Mouse (Mus musculus) layer of hippocampus, adult 6 months (tissue): ENCODE measurements around the gene Ddx51. TPM values are rescaled to one million over a fixed set of nuclear protein-coding genes. Genes with fewer than 3 reads are reported as not detected.
A peak's percentile ranks its signal among the peaks of the same experiment; 100 is the strongest.

ENCODE experiments used
- long read RNA-seq, 2 experiments: library from polyadenylated mRNA; unstranded; transcript quantifications; one replicate each; pipeline ENCODE4 v2.0.0; 2019 to 2020
- microRNA-seq: library from miRNA; unstranded; fragments of <30 nt; microRNA quantifications from one replicate; pipeline ENCODE4 v1.2.0, GENCODE M21; 2020
- polyA plus RNA-seq: library from polyadenylated mRNA; unstranded; fragments of <200 nt; fragmentation: Nextera tagmentation; gene quantifications from 2 replicates; pipeline ENCODE4 v1.2.3, GENCODE M21; 2021

Gene Ddx51
- 6.8 and 6.9 TPM in 2 replicates for polyA plus RNA-seq
- long read RNA-seq, experiment 1, full-length matches to known transcripts: 10 of 13 reads
- long read RNA-seq, experiment 1, partial matches to known transcripts: 1 of 13 reads
- long read RNA-seq, experiment 1, other reads (novel, unspliced or antisense): 2 of 13 reads
- long read RNA-seq, experiment 2, full-length matches to known transcripts: 41 of 54 reads
- long read RNA-seq, experiment 2, partial matches to known transcripts: 1 of 54 reads
- long read RNA-seq, experiment 2, other reads (novel, unspliced or antisense): 12 of 54 reads

DNA sequence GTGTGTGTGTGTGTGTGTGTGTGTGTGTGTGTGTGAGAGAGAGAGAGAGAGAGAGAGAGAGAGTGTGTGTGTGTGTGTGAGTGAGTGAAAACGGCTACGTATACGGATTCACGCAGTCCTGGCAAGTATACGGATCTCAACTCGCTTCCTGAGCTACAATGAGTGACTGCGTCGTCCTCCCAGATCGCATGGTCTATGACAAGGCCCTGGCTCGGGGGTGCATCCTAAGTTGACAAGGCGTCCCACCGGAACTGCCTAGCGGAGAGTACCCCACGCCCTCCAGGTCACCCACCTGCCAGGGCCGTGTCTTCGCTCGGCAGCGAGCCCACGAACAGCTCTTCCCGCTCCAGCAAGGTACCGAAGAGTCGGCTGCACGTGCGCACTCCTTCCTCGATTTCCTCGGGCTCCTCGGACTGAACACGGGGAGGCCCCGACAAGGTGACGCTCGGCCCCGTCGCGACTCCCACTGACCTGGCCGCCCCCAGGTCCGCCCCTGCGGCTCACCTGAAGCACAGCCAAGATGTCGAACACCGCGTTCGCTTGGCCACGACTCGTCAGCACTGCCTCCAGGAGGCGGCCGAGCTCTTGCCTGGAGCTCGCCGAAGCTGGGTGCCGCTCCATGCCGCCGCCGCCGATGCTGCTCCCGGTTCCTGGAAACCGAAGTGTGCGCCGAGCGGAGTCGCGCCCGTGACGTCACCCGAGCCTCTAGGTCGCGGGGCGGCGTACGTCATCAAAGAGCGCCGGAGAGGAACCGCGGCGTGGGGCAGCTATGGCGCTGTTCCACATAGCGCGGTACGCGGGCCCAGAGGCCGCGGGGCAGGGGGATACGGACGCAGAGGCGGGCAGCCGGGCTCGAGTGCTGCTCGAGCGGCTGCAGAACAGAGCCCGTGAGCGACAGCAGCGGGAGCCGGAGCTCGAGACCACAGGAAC lies at the start of gene Ddx51, which contains the start of gene Noc4l:
Ddx51 (plus strand) TSS at position 733 of the 930 bp plus-strand sequence.
Noc4l (minus strand) TSS at position 699 of the 930 bp plus-strand sequence.

Small RNA genes lying within 50 kb of the gene (microRNA-seq; reads per million reads assigned to microRNA genes)
- gene Mir7026: 2.1 reads per million, percentile 3 among the genes with 10 or more reads in this experiment

Other genes with a start within 250 kb of the Ddx51 start
- 6.1 and 7.5 TPM in 2 replicates for gene Fbrsl1, start 204.9 kb upstream of the Ddx51 start, polyA plus RNA-seq
- 41.0 and 44.8 TPM in 2 replicates for gene Galnt9, start 109.1 kb upstream of the Ddx51 start, polyA plus RNA-seq
- gene Noc4l, start within 50 bp of the Ddx51 start, polyA plus RNA-seq: 27.5 and 31.9 TPM in 2 replicates
- gene Ep400, start 117.3 kb downstream of the Ddx51 start, polyA plus RNA-seq: 22.9 and 27.0 TPM in 2 replicates
- gene Pus1, start 127.2 kb downstream of the Ddx51 start, polyA plus RNA-seq: 7.9 and 8.1 TPM in 2 replicates
- gene Ulk1, start 156.6 kb downstream of the Ddx51 start, polyA plus RNA-seq: 7.1 and 7.2 TPM in 2 replicates
- 23.4 and 23.7 TPM in 2 replicates for gene Hscb, start 186.3 kb downstream of the Ddx51 start, polyA plus RNA-seq
- 2.3 TPM in 2 replicates for gene Chek2, start 186.5 kb downstream of the Ddx51 start, polyA plus RNA-seq
- 2.0 and 2.6 TPM in 2 replicates for gene Ttc28, start 226.4 kb downstream of the Ddx51 start, polyA plus RNA-seq